Mouse (Mus musculus) forebrain, embryonic 11.5 days (tissue): ENCODE measurements at regions not wholly inside any gene's neighbourhood (a gene's known extent, or its start where the extent isn't known, plus 50 kb on each side); places are given as distances from the start of the nearest gene placed in this dataset.
A peak's percentile ranks its signal among the peaks of the same experiment; 100 is the strongest.

Experiments used
- ATAC-seq: fragments of 200-750 bp; cut with Nextera tagmentation; replicated peaks from 2 replicates; pipeline ENCODE4 v1.8.0; 2017; ENCODE audit warnings: moderate TSS enrichment; ENCODE audit not compliant: low FRiP score
- DNase-seq: peaks from one replicate; pipeline ENCODE4 v3.0.0-alpha.2; 2017; ENCODE audit warnings: low spot score
- H3K27ac ChIP-seq: fragments of 300-500 bp; sonication (generic); 2 replicates; pipeline ENCODE4 v1.5.1; 2014; ENCODE audit warnings: low read depth, low read length
- H3K27me3 ChIP-seq: fragments of 300-500 bp; sonication (generic); 2 replicates; pipeline ENCODE4 v1.6.1; 2014; ENCODE audit warnings: mild to moderate bottlenecking, low read length, mixed read lengths; ENCODE audit not compliant: control insufficient read depth, insufficient read depth
- H3K36me3 ChIP-seq: fragments of 300-500 bp; sonication (generic); 2 replicates; pipeline ENCODE4 v1.6.1; 2014; ENCODE audit warnings: mild to moderate bottlenecking, low read length, moderate library complexity, mixed read lengths; ENCODE audit not compliant: control insufficient read depth, insufficient read depth
- H3K4me1 ChIP-seq: fragments of 300-500 bp; sonication (generic); replicated peaks from 2 replicates; pipeline ENCODE4 v1.6.1; 2014; ENCODE audit warnings: low read length, mixed read lengths; ENCODE audit not compliant: control insufficient read depth, insufficient read depth
- H3K4me2 ChIP-seq: fragments of 300-500 bp; sonication (generic); 2 replicates; pipeline ENCODE4 v1.6.1; 2014; ENCODE audit warnings: low read depth, mild to moderate bottlenecking, low read length, moderate library complexity, mixed read lengths; ENCODE audit not compliant: severe bottlenecking
- H3K4me3 ChIP-seq: fragments of 300-500 bp; sonication (generic); 2 replicates; pipeline ENCODE4 v1.5.1; 2014; ENCODE audit warnings: low read depth, low read length
- H3K9ac ChIP-seq: fragments of 300-500 bp; sonication (generic); 2 replicates; pipeline ENCODE4 v1.6.1; 2014; ENCODE audit warnings: low read length
- H3K9me3 ChIP-seq: fragments of 300-500 bp; sonication (generic); 2 replicates; pipeline ENCODE4 v1.6.1; 2016; ENCODE audit warnings: low read length, mixed read lengths; ENCODE audit not compliant: control insufficient read depth
- WGBS: fragments of 180-500 bp; shearing (Covaris S2); extraction: QIAGEN DNeasy Blood & Tissue Kit; methylation state at CpG from one replicate; pipeline ENCODE4 v1.1.7; 2014; 5-methylcytosine and 5-hydroxymethylcytosine counted together

DNA sequence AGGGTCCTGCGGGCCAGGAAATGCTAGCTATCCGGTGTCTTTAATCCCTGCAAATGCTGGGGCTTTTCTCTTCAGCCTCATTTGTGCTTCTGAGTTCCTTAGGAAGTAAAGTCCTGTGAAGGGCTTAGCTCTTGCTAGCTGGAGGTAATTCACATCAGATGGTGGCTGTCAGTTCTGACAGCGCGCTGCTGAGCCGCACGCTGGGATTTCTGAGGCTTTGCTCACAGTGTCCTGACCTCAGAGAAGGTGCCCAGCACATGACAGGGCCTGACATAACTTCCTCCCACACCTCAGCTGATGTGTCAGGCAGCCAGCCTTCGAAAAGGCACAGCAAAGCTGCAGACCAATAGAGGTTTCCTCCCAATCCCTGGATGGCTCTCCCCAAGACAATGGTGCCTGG, 158.6 kb upstream of the Prok2 start:
- Histone ChIP-seq H3K27me3 (no peaks in the 10 kb centered on the region; the same call in 1 of the 2 replicates), H3K36me3 (no peaks in the 10 kb centered on the region), H3K4me3 (no peak overlapping the region), H3K9me3 (no peaks in the 10 kb centered on the region), H3K4me1 (0 out of 2 replicates have a peak, but pooled peaks cover 2% of the 10 kb centered on the region), H3K4me2 (no peak overlapping the region), H3K27ac (no peak overlapping the region), H3K9ac (no peak overlapping the region)
- ATAC-seq (no peak), DNase-seq (peak; percentile 56)
- WGBS = 3% methylated on average over 7 of the region's 7 CpGs

DNA sequence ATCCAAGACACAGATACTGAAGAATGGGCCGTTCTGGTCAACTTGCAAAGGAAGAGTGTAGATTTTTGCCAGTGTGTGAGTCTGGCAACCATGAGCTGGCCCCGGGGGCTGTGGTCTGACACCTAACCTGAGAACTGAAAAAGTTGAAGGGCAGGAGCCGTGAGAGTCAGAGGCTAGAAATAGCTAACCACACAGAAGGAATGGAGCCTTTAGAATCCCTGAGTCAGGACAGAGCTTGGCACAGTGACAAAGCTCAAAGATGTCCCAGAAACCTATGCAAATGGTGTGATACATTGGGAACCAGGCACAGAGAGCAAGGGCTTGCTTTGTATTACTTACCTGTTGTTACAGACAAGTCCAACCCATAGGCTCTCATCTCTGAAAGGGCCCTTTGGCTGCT, 157.9 kb upstream of the Prok2 start:
- 69% methylated on average over 3 of the region's 3 CpGs for WGBS
- no peak for DNase-seq
- Histone ChIP-seq H3K4me2 (no peak overlapping the region), H3K9me3 (no peaks in the 10 kb centered on the region), H3K9ac (no peak overlapping the region), H3K4me3 (no peak overlapping the region), H3K27me3 (no peaks in the 10 kb centered on the region; the same call in 1 of the 2 replicates), H3K27ac (no peak overlapping the region), H3K4me1 (0 out of 2 replicates have a peak, but pooled peaks cover 2% of the 10 kb centered on the region), H3K36me3 (no peaks in the 10 kb centered on the region)
- ATAC-seq = no peak

DNA sequence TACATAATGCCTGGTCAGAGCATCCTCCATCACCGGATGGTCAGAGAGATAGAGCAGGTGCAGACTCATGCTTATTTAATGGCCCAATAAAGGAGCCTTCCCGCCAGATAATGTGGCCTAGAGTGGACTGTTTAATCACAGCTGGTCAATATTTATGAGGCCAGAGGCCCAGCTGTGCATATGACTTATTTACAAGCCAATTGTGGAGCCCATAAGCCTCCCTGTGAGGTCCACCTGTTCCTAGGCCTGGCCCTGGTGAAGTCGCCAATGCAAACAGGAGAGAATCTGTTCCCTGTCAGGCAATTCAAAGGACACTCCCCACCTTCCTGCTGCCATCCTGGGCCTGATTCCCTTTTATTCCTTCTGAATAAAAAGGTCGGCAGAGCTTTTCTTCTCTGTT, 155.4 kb upstream of the Prok2 start:
- DNase-seq (no peak), ATAC-seq (no peak)
- no peaks in the 10 kb centered on the region for H3K36me3 ChIP-seq
- no peaks in the 10 kb centered on the region for H3K9me3 ChIP-seq
- H3K4me2 ChIP-seq = no peak overlapping the region
- H3K4me1 ChIP-seq = 0 out of 2 replicates have a peak, but pooled peaks cover 2% of the 10 kb centered on the region
- no peaks in the 10 kb centered on the region; the same call in 1 of the 2 replicates for H3K27me3 ChIP-seq
- H3K9ac ChIP-seq = no peak overlapping the region
- no peak overlapping the region for H3K4me3 ChIP-seq
- H3K27ac ChIP-seq = no peak overlapping the region
- 50% methylated on average over 4 of the region's 4 CpGs for WGBS

DNA sequence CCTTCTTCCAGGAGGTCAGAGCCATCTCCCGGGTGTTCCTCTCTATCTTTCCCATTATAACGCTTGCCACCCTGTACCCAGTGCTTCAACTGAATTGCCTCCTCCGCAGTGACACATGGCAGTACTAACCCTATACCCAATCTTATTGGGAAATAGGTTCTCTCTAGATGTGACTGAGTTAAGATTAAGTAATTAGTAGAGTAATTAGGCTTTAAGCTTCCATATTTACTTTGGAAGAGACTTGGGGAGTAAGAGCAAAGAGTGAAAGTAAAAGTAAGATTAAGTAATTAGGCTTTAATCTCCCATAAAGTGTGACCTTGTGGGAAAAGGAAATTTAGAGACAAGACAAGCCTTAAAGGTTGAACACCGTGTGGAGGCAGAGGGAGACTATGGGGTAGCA, 148.7 kb upstream of the Prok2 start:
- DNase-seq (no peak), ATAC-seq (no peak)
- Histone ChIP-seq H3K4me1 (no peaks in the 10 kb centered on the region), H3K36me3 (no peaks in the 10 kb centered on the region), H3K9ac (no peak overlapping the region), H3K4me3 (no peak overlapping the region), H3K4me2 (no peak overlapping the region), H3K9me3 (no peaks in the 10 kb centered on the region), H3K27ac (no peak overlapping the region), H3K27me3 (no peaks in the 10 kb centered on the region)
- WGBS = 84% methylated on average over 4 of the region's 4 CpGs

DNA sequence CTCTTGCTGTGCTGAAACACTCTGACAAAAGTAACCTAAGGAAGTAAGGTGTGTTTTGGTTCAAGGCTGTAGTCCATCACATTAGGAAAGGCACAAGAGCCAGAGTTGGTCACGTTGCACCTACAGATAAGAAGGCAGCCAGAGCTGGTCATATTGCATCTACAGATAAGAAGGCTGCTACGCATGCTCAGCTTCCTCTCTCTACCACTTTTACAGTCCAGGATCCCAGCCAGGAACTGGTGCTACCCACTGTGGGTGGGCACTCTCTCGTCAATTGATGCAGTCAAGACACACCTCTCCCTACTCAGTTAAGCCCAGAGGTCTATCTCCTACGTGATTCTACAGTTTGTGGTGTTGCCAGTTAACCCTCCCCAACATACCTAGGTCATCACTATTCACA, 147.8 kb upstream of the Prok2 start:
- Histone ChIP-seq H3K4me2 (no peak overlapping the region), H3K4me1 (no peaks in the 10 kb centered on the region), H3K27ac (no peak overlapping the region), H3K9ac (no peak overlapping the region), H3K4me3 (no peak overlapping the region), H3K9me3 (no peaks in the 10 kb centered on the region), H3K27me3 (no peaks in the 10 kb centered on the region), H3K36me3 (no peaks in the 10 kb centered on the region)
- 85% methylated on average over 4 of the region's 4 CpGs for WGBS
- no peak for DNase-seq
- no peak for ATAC-seq

DNA sequence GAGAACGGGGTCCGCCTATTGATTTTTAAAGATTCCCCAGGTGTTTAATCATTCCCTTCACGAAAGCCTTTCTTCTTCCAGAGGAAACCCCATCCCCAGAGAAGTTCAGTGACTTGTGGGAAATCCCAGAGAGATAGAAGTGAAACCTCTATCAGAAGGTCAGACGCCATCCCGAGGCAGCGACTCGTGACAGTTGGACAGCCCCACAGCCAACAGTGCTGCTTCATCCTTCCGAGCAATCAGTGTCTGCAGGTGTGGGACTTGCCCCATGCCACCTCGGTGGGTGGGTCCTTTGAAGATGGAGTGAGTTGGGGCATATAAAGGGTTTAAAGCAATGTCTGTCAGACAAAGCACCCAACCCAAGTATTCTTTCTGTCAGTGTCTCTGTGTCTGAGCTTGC, 139.9 kb upstream of the Prok2 start:
- 84% methylated on average over 9 of the region's 9 CpGs for WGBS
- H3K4me3 ChIP-seq = no peak overlapping the region
- H3K4me1 ChIP-seq = no peaks in the 10 kb centered on the region; the same call in 1 of the 2 replicates
- no peaks in the 10 kb centered on the region for H3K9me3 ChIP-seq
- H3K27me3 ChIP-seq = no peaks in the 10 kb centered on the region
- DNase-seq (no peak), ATAC-seq (no peak)
- H3K36me3 ChIP-seq = no peaks in the 10 kb centered on the region
- H3K4me2 ChIP-seq = no peak overlapping the region
- no peak overlapping the region for H3K9ac ChIP-seq
- H3K27ac ChIP-seq = no peak overlapping the region

DNA sequence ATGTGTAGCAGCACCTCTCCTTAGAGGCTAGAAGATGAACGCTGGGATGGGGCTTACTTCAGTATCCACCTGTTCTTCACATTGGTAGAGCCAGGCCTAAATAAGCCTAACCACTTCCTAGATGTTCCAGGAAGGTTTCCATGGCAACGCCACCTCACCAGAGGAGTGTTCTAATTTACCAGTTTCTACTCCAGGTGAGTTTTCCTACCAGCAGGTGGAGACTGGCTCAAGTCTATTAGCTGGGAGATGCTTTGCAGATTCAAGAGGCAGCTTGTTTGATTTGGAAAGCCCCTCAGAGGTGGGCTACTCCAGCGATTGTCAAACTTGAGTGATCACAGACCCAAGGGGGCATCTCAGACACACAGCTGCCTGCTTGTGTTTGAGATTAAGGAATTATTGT, 138.8 kb upstream of the Prok2 start:
- 52% methylated on average over 3 of the region's 3 CpGs for WGBS
- no peak for DNase-seq
- no peaks in the 10 kb centered on the region; the same call in 1 of the 2 replicates for H3K4me1 ChIP-seq
- H3K9me3 ChIP-seq = no peaks in the 10 kb centered on the region
- no peak overlapping the region for H3K9ac ChIP-seq
- no peak overlapping the region for H3K27ac ChIP-seq
- H3K4me2 ChIP-seq = no peak overlapping the region
- no peaks in the 10 kb centered on the region for H3K36me3 ChIP-seq
- H3K4me3 ChIP-seq = no peak overlapping the region
- H3K27me3 ChIP-seq = no peaks in the 10 kb centered on the region
- no peak for ATAC-seq

DNA sequence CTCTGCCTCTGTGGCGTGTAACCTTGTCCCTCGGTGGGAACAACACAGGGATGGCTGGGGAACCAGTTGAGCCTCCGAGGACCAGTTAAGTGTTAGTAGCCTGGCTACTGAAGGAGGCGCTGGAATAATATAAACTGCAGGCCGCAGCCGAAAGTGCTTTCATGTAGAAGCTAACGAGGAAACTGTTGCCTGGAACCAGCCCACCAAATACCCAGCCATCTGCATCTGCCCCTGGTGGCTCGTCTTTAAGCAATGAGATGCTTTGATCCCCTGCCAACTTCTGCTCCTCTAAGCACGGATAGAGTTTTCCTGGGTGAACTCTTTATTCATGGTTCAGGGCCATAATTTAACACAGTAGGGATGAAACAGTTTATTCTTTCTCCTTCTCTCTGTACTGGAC, 137.2 kb upstream of the Prok2 start:
- no peak overlapping the region for H3K4me3 ChIP-seq
- no peaks in the 10 kb centered on the region for H3K9me3 ChIP-seq
- ATAC-seq = no peak
- no peak overlapping the region for H3K9ac ChIP-seq
- no peaks in the 10 kb centered on the region; the same call in 1 of the 2 replicates for H3K4me1 ChIP-seq
- H3K27ac ChIP-seq = no peak overlapping the region
- no peaks in the 10 kb centered on the region for H3K27me3 ChIP-seq
- no peak overlapping the region for H3K4me2 ChIP-seq
- no peak for DNase-seq
- 50% methylated on average over 9 of the region's 9 CpGs for WGBS
- H3K36me3 ChIP-seq = no peaks in the 10 kb centered on the region

DNA sequence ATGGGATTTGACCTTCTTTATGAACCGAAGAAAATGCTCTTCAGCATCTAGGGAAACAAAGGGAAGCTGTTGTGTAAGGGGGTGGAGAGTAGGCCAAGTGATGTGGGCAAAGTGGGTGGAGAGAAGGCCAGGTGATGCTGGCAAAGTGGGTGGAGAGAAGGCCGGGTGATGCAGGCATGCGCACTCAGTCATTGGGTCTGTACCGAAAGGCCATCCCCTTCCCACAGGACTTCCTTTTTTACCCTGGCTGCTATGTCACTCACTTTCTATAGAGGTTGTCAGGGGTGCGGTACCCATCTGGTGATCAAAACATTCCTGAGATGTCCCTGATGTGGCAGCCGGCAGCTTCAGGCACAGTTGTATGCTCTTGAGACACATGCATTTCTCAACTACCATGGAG, 131.2 kb upstream of the Prok2 start:
- 89% methylated on average over 6 of the region's 6 CpGs for WGBS
- no peaks in the 10 kb centered on the region for H3K9me3 ChIP-seq
- H3K4me1 ChIP-seq = no peaks in the 10 kb centered on the region
- no peak for DNase-seq
- no peaks in the 10 kb centered on the region for H3K27me3 ChIP-seq
- no peak overlapping the region for H3K9ac ChIP-seq
- no peak overlapping the region for H3K4me3 ChIP-seq
- no peak for ATAC-seq
- H3K27ac ChIP-seq = no peak overlapping the region
- no peaks in the 10 kb centered on the region for H3K36me3 ChIP-seq
- H3K4me2 ChIP-seq = no peak overlapping the region
